Mouse (Mus musculus) inflammation-experienced regulatory T-cells, adult 16 weeks (primary cell): ENCODE data around the gene Xkr8. TPM values are rescaled to one million over a fixed set of nuclear protein-coding genes. Genes with fewer than 3 reads are reported as not detected.

Experiments used
- polyA plus RNA-seq: library from polyadenylated mRNA; unstranded; fragments of 100-300 nt; shearing (Covaris generic); gene quantifications from one replicate; pipeline ENCODE4 v1.2.1, GENCODE M21; 2017

Gene Xkr8
- polyA plus RNA-seq, result 8.1 TPM

GRCm38 (mm10) chr4:132732148-132732684 lies at the start of gene Xkr8:
Xkr8 (minus strand) TSS chr4:132732546.

GRCm38 (mm10) chr4:132767914-132768876 lies 35.8 kb upstream of the Xkr8 start, which contains the start of gene Rpa2:
Rpa2 (plus strand) TSS chr4:132768332.

GRCm38 (mm10) chr4:132756974-132757373 lies 24.6 kb upstream of the Xkr8 start, which contains the start of gene Smpdl3b:
Smpdl3b (minus strand) TSS chr4:132757252.

Other genes starting within 250 kb of the Xkr8 start
- gene Sesn2, start 222.0 kb downstream of the Xkr8 start, polyA plus RNA-seq, result 13.8 TPM
- gene Atpif1, start 198.9 kb downstream of the Xkr8 start, polyA plus RNA-seq, result 233 TPM
- 230 TPM for gene Dnajc8, start 197.0 kb downstream of the Xkr8 start, polyA plus RNA-seq
- gene Ptafr, start 168.5 kb downstream of the Xkr8 start, polyA plus RNA-seq, result 0.83 TPM
- gene Eya3, start 93.6 kb downstream of the Xkr8 start, polyA plus RNA-seq, result 37.8 TPM
- 2.6 TPM for gene Smpdl3b, start 24.7 kb upstream of the Xkr8 start, polyA plus RNA-seq
- 69.4 TPM for gene Rpa2, start 35.8 kb upstream of the Xkr8 start, polyA plus RNA-seq
- 3.1 TPM for gene Themis2, start 63.8 kb upstream of the Xkr8 start, polyA plus RNA-seq
- 55.3 TPM for gene Ppp1r8, start 110.6 kb upstream of the Xkr8 start, polyA plus RNA-seq
- 44.6 TPM for gene Stx12, start 152.0 kb upstream of the Xkr8 start, polyA plus RNA-seq
- gene Fam76a, start 190.0 kb upstream of the Xkr8 start, polyA plus RNA-seq, result 27.1 TPM
- gene Fgr, start 241.5 kb upstream of the Xkr8 start, polyA plus RNA-seq, result 5.7 TPM